Mouse (Mus musculus): ENCODE results near the gene Jph2.

- TF ChIP-seq GATA1 (IDR thresholded peaks at IDR 0.05; ENCODE audit: low read length) = no peak
- no peak for TF ChIP-seq TAL1 (IDR thresholded peaks at IDR 0.05; ENCODE audit: low read length)
Observed at GRCm38 (mm10) chr2:163397905-163398304, at the start of gene Jph2.

Measured in erythroblast, embryonic 14.5 days (primary cell).